Mouse (Mus musculus) c-Kit-positive CD71-positive TER-119-negative erythroid progenitor cells, embryonic 14.5 days (primary cell): ENCODE results near the gene Gm15056.

Experiments
- DNase-seq: peaks from one replicate; pipeline ENCODE4 v3.0.0-alpha.2; 2013; ENCODE audit warnings: low read depth

Gm15056 gene

GRCm38 (mm10) chr8:20902527-20902926 is at the start of gene Gm15056:
TSS of gene Gm15056 (minus strand) at chr8:20902627.
- DNase-seq, result no peak

DNA sequence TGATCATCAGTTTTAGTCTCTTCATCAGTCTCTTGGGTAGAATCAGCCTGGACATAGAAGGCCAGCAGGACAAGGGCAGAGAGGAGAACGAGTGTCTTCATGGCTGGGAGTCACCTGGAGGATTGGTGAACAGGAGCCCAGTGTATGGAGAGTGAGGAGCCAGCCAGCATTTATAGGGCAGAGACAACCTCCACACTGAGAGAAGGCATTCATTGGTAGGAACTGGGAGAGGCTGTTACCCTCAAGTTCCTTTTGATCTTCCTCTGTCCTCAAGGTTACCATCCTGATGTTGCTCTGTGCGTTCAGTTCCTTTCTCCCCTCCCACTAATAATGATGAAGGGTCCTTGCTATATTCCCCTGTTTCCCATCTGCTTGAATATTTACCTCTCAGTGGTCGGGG is 42.2 kb upstream of the Gm15056 start, which contains the start of gene AY761185:
Gene AY761185 (minus strand): TSS at position 101 of the 400 bp plus-strand sequence.
- no peak for DNase-seq

GRCm38 (mm10) chr8:20921971-20922370 is 19.5 kb upstream of the Gm15056 start, which contains the start of gene Gm6040:
TSS of gene Gm6040 (minus strand) at chr8:20922071.
- no peak for DNase-seq

DNA sequence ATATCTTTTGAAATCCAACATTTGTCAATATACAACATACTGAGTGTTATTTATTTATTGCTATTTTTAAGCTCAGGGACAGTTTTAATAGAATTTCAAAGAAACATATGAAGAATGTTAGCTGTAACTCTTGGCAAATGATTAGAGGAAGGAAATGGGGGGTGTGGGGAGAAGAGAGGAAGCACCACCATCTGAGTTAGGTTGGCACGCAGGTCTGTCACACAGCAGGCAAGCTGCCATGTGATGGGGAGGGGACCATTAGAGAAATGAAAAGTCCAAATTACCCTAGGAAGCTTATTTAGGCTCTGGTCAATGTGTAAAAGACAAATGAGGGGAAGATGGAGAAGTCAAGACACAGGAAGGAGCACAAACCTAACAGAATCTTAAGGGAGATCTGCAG is 9.9 kb upstream of the Gm15056 start:
- no peak for DNase-seq

DNA sequence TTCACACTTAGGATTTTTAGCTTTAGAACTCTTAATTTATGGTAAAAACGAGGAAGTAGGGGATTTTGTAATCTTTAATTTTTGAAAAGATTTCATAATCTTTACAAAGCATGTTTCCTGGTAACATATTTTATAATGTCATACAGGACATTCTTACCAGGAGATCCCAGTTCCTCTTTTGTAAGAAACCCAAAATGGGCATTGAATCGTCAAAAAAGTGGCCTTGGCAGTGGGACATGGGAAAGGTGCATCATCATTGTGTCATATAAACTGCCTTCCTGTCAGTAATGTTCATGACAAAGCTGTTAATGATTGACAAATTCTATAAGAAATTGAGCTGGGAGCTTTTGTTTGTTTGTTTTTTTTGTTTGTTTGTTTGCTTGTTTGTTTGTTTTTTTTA is 5.8 kb upstream of the Gm15056 start:
- no peak for DNase-seq

GRCm38 (mm10) chr8:20907119-20907518 is 4.7 kb upstream of the Gm15056 start:
- no peak for DNase-seq

GRCm38 (mm10) chr8:20892369-20892768 is 10.1 kb downstream of the Gm15056 start, which contains the start of gene Defb33:
TSS of gene Defb33 (plus strand) at chr8:20892669.
- DNase-seq, result no peak

DNA sequence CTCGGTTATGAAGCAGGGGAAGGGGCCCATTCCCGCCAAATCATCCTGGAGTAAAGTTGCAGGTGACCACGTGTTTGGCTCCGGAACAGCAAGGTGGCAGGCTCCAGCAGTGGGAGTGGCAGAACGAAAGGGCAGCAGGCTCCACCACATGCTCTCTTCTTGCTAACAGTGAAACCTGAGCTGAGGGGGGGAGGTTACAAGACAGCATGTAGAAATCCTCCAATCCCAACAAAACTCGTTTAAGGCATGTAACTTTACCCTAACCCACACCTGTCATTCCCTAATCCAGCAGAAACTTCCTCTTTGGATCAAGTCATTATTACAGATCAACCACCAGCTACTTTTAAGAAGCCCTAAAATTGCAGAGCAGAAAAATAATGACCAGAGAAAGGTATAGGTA is 27.8 kb downstream of the Gm15056 start:
- no peak for DNase-seq
